Mouse (Mus musculus) heart, postnatal 0 days (tissue): Measurements from ENCODE around the gene Aktip. TPM values are rescaled to one million over a fixed set of nuclear protein-coding genes. Genes with fewer than 3 reads are reported as not detected.

ENCODE experiments used
- ATAC-seq: fragments of 200-750 bp; cut with Nextera tagmentation; 2 replicates; pipeline ENCODE4 v1.8.0; 2017; ENCODE audit warnings: low read depth, moderate number of reproducible peaks, moderate library complexity; ENCODE audit not compliant: insufficient read depth
- DNase-seq: peaks from one replicate; pipeline ENCODE4 v3.0.0-alpha.2; 2016; ENCODE audit warnings: low spot score
- H3K27ac ChIP-seq: fragments of 300-500 bp; sonication (generic); 2 replicates; pipeline ENCODE4 v1.5.1; 2014; ENCODE audit warnings: low read depth, mild to moderate bottlenecking
- H3K27me3 ChIP-seq: fragments of 300-500 bp; sonication (generic); 2 replicates; pipeline ENCODE4 v1.6.1; 2014; ENCODE audit warnings: low read length, mixed read lengths; ENCODE audit not compliant: control insufficient read depth, insufficient read depth
- H3K36me3 ChIP-seq: fragments of 300-500 bp; sonication (generic); replicated peaks from 2 replicates; pipeline ENCODE4 v1.6.1; 2014; ENCODE audit warnings: low read length, mixed read lengths; ENCODE audit not compliant: control insufficient read depth, insufficient read depth
- H3K4me1 ChIP-seq: fragments of 300-500 bp; sonication (generic); 2 replicates; pipeline ENCODE4 v1.6.1; 2014; ENCODE audit warnings: antibody characterized with exemption; ENCODE audit not compliant: control insufficient read depth, insufficient read depth
- H3K4me2 ChIP-seq: fragments of 300-500 bp; sonication (generic); 2 replicates; pipeline ENCODE4 v1.6.1; 2014; ENCODE audit warnings: low read depth, mild to moderate bottlenecking, low read length, moderate library complexity
- H3K4me3 ChIP-seq: fragments of 300-500 bp; sonication (generic); 2 replicates; pipeline ENCODE4 v1.5.1; 2014; ENCODE audit warnings: low read depth, low read length
- H3K9ac ChIP-seq: fragments of 300-500 bp; sonication (generic); replicated peaks from 2 replicates; pipeline ENCODE4 v1.6.1; 2014; ENCODE audit warnings: low read depth, low read length, mixed read lengths
- H3K9me3 ChIP-seq: fragments of 300-500 bp; sonication (generic); replicated peaks from 2 replicates; pipeline ENCODE4 v1.6.1; 2016; ENCODE audit warnings: low read length; ENCODE audit not compliant: control insufficient read depth
- CTCF ChIP-seq: IDR thresholded peaks from 2 replicates; pipeline ENCODE4 v1.5.1; 2016; ENCODE audit warnings: antibody characterized with exemption, control low read depth, low read depth
- EP300 ChIP-seq: IDR thresholded peaks from 2 replicates; pipeline ENCODE4 v1.6.1; 2016; ENCODE audit warnings: antibody characterized with exemption, low read depth
- WGBS: fragments of 180-500 bp; shearing (Covaris S2); extraction: QIAGEN DNeasy Blood & Tissue Kit; methylation state at CpG from one replicate; pipeline ENCODE4 v1.1.7; 2014; 5-methylcytosine and 5-hydroxymethylcytosine counted together
- polyA plus RNA-seq: library from polyadenylated mRNA; unstranded; fragments of >200 nt; fragmentation: Nextera tagmentation; extraction: Ambion mirVana; gene quantifications from 2 replicates; pipeline ENCODE4 v1.2.1, GENCODE M21; 2015
- total RNA-seq: library from RNA; depleted of rRNA; stranded (reverse); fragments of >200 nt; gene quantifications from 2 replicates; pipeline ENCODE4 v1.2.3, GENCODE M21; 2014; ENCODE audit warnings: low replicate concordance

Gene Aktip
- total and polyA plus RNA-seq, 2 experiments from 2014 or later: 43.0 to 60.1 TPM

GRCm38 (mm10) chr8:91153831-91154230 lies 45.9 kb downstream of the Aktip start:
- 73% methylated on average over 3 of the region's 3 CpGs for WGBS

DNA sequence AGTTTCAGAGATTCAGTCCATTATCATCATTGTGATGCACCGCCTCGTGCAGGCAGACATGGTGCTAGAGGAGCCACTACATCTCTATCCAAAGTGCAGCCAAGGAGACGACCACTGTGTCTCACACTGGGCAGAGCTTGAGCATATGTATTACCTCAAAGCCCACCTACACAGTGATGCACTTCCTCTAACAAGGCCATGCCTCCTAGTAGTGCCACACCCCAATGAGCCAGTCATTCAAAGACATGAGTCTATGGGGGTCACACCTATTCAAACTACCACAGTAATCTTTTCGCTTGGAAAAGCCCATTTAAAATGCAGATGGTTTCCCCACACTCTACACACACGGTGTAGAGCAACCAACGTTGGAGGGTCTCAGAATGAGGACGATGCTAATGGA lies 48.2 kb downstream of the Aktip start:
- no peaks in the 10 kb centered on the region; the same call in 1 of the 2 replicates for H3K9me3 ChIP-seq
- H3K4me2 ChIP-seq: no peak overlapping the region
- ATAC-seq: no peak
- 90% methylated on average over 7 of the region's 7 CpGs for WGBS
- no peak overlapping the region for H3K9ac ChIP-seq
- no peak overlapping the region for H3K4me3 ChIP-seq
- DNase-seq: no peak
- H3K27me3 ChIP-seq: no peaks in the 10 kb centered on the region
- H3K4me1 ChIP-seq: 0 out of 2 replicates have a peak, but pooled peaks cover 3% of the 10 kb centered on the region
- TF ChIP-seq EP300: no peak
- no peaks in the 10 kb centered on the region for H3K36me3 ChIP-seq
- H3K27ac ChIP-seq: no peak overlapping the region

More at GRCm38 (mm10) chr8:91153831-91154230, 45.9 kb downstream of the Aktip start:
- Histone ChIP-seq H3K4me3 (no peak overlapping the region), H3K4me1 (no peaks in the 10 kb centered on the region), H3K27me3 (no peaks in the 10 kb centered on the region), H3K27ac (no peak overlapping the region), H3K9ac (no peak overlapping the region), H3K4me2 (no peak overlapping the region), H3K9me3 (no peaks in the 10 kb centered on the region; the same call in 1 of the 2 replicates), H3K36me3 (no peaks in the 10 kb centered on the region)
- ATAC-seq: no peak
- no peak for DNase-seq
- no peak for TF ChIP-seq EP300

DNA sequence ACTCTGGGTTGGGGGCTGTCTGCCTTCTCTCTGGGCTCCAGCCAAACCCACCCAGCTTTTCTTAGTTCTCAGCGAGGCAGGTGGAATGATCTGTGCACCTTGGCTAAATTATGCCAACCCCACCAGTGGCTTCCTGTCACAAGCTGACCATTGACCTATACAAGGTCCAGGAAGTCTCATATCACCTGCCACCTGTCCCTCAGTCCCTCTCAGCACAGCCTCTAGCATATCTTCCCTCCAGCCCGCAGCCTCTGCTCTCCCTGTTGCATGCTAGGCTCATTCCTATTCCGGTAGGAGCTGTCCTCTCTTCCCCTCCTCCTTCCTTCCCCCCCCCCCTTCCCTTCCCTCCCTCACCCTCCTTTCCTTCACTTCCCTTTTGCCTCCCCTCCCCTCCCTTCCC lies 50.5 kb downstream of the Aktip start:
- Histone ChIP-seq H3K4me3 (no peak overlapping the region), H3K27ac (no peak overlapping the region), H3K27me3 (no peaks in the 10 kb centered on the region), H3K36me3 (no peaks in the 10 kb centered on the region), H3K9ac (no peak overlapping the region), H3K4me1 (0 out of 2 replicates have a peak, but pooled peaks cover 3% of the 10 kb centered on the region), H3K4me2 (no peak overlapping the region), H3K9me3 (no peaks in the 10 kb centered on the region; the same call in 1 of the 2 replicates)
- DNase-seq: no peak
- ATAC-seq: no peak
- TF ChIP-seq EP300 (no peak), CTCF (no peak)
- WGBS: 40% methylated on average over 3 of the region's 3 CpGs

DNA sequence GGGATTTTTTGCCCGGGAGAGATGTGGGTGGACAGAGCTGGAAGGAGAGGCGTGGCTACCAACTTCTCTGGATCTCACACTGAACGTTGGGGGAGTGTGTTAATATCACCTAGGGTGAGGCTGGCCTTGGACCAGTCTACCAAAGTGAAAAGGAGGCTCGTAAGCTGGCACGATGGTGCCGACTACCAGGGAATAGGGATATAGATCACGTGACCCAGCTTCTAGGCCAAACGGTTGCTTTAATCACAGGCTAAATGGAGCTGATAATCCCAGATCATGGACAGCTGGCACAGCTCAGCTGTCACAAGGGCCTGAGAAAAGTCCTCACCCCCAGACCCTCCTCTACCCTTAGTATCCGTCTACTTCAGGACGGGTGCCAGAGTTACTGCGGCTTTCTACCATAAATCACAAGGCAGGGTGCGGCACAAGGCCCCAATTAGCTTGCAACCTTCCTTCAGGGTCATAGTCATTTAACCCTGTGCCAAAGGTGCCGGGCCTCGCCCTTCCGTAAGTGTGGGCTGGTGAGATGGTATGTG lies 51.1 kb downstream of the Aktip start:
- H3K9me3 ChIP-seq: no peaks in the 10 kb centered on the region; the same call in 1 of the 2 replicates
- no peaks in the 10 kb centered on the region for H3K27me3 ChIP-seq
- 0 out of 2 replicates have a peak, but pooled peaks cover 3% of the 10 kb centered on the region for H3K4me1 ChIP-seq
- DNase-seq (no peak), ATAC-seq (no peak)
- no peaks in the 10 kb centered on the region for H3K36me3 ChIP-seq
- 62% methylated on average over 15 of the region's 15 CpGs for WGBS
- no peak overlapping the region for H3K27ac ChIP-seq
- H3K4me3 ChIP-seq: no peak overlapping the region
- no peak overlapping the region for H3K9ac ChIP-seq
- TF ChIP-seq EP300: no peak
- no peak for TF ChIP-seq CTCF
- H3K4me2 ChIP-seq: peak overlapping the region; percentile 56

GRCm38 (mm10) chr8:91147715-91148114 lies 52.1 kb downstream of the Aktip start:
- Histone ChIP-seq H3K27ac (no peak overlapping the region), H3K9ac (no peak overlapping the region; the same call in 1 of the 2 replicates), H3K4me3 (peak overlapping the region; percentile 45), H3K4me2 (peak overlapping the region; percentile 56), H3K9me3 (no peaks in the 10 kb centered on the region; the same call in 1 of the 2 replicates), H3K27me3 (no peaks in the 10 kb centered on the region), H3K36me3 (no peaks in the 10 kb centered on the region), H3K4me1 (0 out of 2 replicates have a peak, but pooled peaks cover 3% of the 10 kb centered on the region)
- DNase-seq: peak; percentile 59
- WGBS: 7% methylated on average over 6 of the region's 6 CpGs
- no peak for ATAC-seq
- TF ChIP-seq EP300 (no peak), CTCF (peak; percentile 86)

DNA sequence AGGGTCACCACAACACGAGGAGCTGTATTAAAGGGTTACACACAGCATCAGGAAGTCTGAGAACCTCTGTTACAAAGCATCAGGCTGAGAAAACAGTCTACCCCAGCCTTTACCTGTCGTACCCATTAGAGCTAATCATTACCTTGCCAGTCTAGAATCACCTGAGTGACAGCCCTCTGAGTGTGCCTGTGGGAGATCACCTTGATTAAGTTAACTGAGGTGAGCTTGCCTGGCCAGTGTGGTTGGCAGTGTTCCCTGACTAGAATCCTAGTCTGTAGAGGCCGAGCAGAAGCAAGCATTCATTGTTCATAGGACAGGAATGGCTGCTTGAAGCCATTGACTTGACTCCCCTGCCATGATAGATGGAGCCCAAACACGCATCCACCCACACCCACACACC lies 58.9 kb downstream of the Aktip start:
- 69% methylated on average over 4 of the region's 4 CpGs for WGBS
- no peaks in the 10 kb centered on the region; the same call in 1 of the 2 replicates for H3K9me3 ChIP-seq
- H3K27me3 ChIP-seq: no peaks in the 10 kb centered on the region
- H3K9ac ChIP-seq: no peak overlapping the region
- H3K4me1 ChIP-seq: no peaks in the 10 kb centered on the region
- H3K4me2 ChIP-seq: no peak overlapping the region
- no peak for TF ChIP-seq EP300
- TF ChIP-seq CTCF: no peak
- H3K36me3 ChIP-seq: no peaks in the 10 kb centered on the region
- no peak overlapping the region for H3K4me3 ChIP-seq
- no peak overlapping the region for H3K27ac ChIP-seq
- ATAC-seq: no peak
- no peak for DNase-seq
